Mouse (Mus musculus) kidney, adult 9 months (tissue): Measurements from ENCODE around the gene Atp6v1g3.

Experiments used
- DNase-seq: peaks from one replicate; pipeline ENCODE4 v3.0.0; 2022

Atp6v1g3 gene

GRCm38 (mm10) chr1:138289455-138290425 lies 16.2 kb downstream of the Atp6v1g3 start:
- DNase-seq: no peak

GRCm38 (mm10) chr1:138291463-138291862 lies 17.9 kb downstream of the Atp6v1g3 start:
- no peak for DNase-seq

- no peak for DNase-seq
These were observed 20.9 kb downstream of the Atp6v1g3 start for GRCm38 (mm10) chr1:138294487-138294886.

- no peak for DNase-seq
These were observed 24.6 kb downstream of the Atp6v1g3 start for GRCm38 (mm10) chr1:138298156-138298555.

- no peak for DNase-seq
These were observed 26.0 kb downstream of the Atp6v1g3 start for GRCm38 (mm10) chr1:138299576-138299975.

- DNase-seq: no peak
These were observed 28.4 kb downstream of the Atp6v1g3 start for GRCm38 (mm10) chr1:138301920-138302319.

GRCm38 (mm10) chr1:138302756-138303155 lies 29.2 kb downstream of the Atp6v1g3 start:
- no peak for DNase-seq

GRCm38 (mm10) chr1:138303296-138303695 lies 29.8 kb downstream of the Atp6v1g3 start:
- no peak for DNase-seq

- no peak for DNase-seq
These were observed 30.8 kb downstream of the Atp6v1g3 start for GRCm38 (mm10) chr1:138304141-138304915.

- DNase-seq: peak; percentile 76
These were observed 49.1 kb downstream of the Atp6v1g3 start for GRCm38 (mm10) chr1:138322657-138323056.

GRCm38 (mm10) chr1:138323076-138323630 lies 49.6 kb downstream of the Atp6v1g3 start:
- DNase-seq: peak; percentile 25

GRCm38 (mm10) chr1:138326091-138326490 lies 52.6 kb downstream of the Atp6v1g3 start:
- DNase-seq: peak; percentile 59

- DNase-seq: no peak
These were observed 53.0 kb downstream of the Atp6v1g3 start for GRCm38 (mm10) chr1:138326566-138326965.

GRCm38 (mm10) chr1:138327466-138328245 lies 54.1 kb downstream of the Atp6v1g3 start:
- DNase-seq: no peak

- DNase-seq: peak; percentile 61
These were observed 54.8 kb downstream of the Atp6v1g3 start for GRCm38 (mm10) chr1:138328320-138328719.

GRCm38 (mm10) chr1:138330556-138330955 lies 57.0 kb downstream of the Atp6v1g3 start:
- no peak for DNase-seq

GRCm38 (mm10) chr1:138331596-138331995 lies 58.1 kb downstream of the Atp6v1g3 start:
- no peak for DNase-seq

GRCm38 (mm10) chr1:138334701-138335100 lies 61.2 kb downstream of the Atp6v1g3 start:
- no peak for DNase-seq

GRCm38 (mm10) chr1:138337417-138337816 lies 63.9 kb downstream of the Atp6v1g3 start:
- no peak for DNase-seq
